Mouse (Mus musculus): ENCODE measurements around the gene Ldlr.
"Not testable (repeated sequence)": the region's sequence is repeated elsewhere in the genome, so short reads cannot be mapped to it uniquely, and the experiment has no call there.

Ldlr gene

DNA sequence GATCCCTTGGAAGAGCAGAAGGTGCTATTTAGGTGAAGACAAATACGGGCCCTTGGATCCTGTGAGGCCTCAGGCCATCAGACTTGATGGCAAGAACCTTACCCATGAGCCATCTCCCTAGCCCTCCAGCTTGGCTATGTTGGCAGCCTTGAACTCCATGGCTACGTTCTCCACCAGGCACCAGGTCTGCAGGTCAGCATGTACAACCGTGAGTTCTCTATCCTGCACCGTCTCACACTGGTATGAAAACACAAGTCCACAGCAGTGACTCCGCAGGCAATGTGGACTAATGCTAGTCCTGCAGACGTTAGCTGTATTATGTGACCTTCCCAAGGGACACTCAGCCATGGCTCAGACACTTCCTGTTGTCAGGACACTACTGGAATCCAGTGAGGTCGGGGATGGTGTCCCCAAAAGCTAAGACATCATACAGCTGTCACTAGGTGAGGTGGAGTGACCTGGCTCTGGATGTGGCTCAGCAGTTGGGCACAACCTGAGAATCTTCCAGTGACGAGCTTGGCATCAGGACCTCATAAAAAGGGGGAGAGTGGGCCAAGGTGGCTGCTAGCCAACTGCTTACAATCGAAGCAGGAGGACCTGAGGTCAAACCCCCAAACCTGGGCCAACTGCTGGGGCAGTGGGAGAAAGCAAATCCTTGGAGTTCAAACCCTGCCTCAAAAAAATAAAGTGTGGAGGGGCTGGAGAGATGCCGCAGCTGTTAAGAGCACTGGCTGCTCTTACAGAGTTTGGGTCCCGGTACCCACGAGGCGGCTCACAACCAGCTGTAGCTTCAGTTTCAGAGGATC, 31.4 kb downstream of the Ldlr start:
- no peak for DNase-seq (ENCODE audit: low spot score)

DNA sequence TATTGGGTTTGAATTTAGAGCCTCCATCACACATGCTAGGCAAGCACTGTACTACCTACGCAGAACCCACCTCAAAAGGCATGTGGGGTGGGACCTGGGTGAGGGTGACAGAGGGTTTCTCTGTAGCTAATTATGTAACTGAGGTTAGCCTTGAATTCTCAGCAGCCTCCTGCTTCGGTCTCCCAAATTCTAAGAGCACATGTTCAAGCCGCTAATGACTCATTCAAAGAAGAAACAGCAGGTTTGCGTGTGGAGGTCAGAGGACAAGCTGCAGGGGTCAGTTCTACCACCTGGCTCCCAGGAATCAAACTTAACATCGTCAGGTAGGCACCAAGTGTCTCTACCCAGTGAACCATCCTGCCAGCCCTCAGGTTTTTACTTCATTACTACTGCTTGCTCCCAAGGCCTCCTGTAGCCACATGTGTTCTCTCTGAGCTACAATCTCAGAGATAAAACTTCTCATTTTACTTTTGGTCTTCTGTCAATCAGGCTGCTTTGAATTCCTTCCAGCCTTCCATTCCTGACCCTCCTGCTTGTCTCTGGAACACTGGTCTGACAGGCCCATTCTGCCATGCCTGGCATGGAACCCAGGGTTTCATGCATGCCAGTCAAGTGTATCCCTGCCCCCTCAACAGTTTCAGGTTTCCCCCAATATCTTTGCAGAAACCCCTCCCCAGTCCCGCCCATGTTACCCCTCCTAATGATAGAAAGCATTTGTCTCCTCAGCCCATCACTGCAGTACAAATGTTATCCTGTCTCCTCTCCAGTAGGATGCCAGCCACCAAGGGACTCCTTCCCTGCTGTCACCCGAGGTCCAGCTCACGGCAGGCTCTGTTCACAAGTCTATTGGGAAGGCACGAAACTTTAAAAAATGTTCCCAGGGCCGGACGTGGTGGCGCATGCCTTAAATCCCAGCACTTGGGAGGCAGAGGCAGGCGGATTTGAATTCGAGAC, 35.6 kb downstream of the Ldlr start:
- no peak for DNase-seq (ENCODE audit: low spot score)

DNA sequence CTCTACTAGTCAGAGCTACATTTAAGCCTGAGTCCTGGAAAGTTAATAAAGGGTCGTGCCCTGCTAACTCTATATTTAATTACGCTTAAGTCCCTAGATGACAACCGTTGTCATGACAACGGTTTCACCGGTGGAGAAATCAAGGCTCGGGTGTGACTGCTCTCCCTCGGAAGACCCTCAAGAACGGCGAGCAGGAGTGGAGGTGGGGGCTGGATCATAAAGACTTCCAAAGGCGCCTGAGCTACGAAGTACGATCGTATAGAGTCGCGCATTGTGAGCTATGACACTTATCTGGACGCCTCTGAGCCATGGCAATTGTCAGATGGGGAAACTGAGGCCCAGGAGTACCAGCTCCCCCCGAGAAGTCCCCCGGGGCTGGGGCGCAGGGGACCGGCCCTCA, 36.4 kb downstream of the Ldlr start:
- no peak for DNase-seq (ENCODE audit: low spot score)

GRCm38 (mm10) chr9:21760155-21761088, 37.1 kb downstream of the Ldlr start, which contains the start of gene Spc24:
TSS of gene Spc24 (minus strand) at chr9:21760303.
- DNase-seq (ENCODE audit: low spot score): peak; percentile 94

DNA sequence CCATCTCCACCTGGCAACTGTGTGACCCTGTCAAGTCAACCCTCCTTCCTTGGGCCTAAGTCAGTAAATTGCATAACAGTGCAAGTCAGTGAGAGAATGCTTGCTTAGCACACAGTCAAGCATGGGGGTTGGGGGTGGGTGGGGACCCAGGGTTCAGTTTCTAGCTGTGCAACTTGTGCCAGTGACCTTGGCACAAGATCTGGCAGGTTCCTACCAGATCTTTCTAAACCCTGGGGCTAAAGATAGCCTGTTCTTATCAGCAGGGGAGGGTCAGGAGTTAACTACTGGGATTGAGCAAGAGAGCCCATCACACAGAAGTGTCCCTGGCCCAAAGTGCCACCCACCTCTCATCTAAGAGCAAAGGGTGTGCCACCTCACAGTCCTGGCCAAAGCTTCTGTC, 38.9 kb downstream of the Ldlr start:
- no peak for DNase-seq (ENCODE audit: low spot score)

DNA sequence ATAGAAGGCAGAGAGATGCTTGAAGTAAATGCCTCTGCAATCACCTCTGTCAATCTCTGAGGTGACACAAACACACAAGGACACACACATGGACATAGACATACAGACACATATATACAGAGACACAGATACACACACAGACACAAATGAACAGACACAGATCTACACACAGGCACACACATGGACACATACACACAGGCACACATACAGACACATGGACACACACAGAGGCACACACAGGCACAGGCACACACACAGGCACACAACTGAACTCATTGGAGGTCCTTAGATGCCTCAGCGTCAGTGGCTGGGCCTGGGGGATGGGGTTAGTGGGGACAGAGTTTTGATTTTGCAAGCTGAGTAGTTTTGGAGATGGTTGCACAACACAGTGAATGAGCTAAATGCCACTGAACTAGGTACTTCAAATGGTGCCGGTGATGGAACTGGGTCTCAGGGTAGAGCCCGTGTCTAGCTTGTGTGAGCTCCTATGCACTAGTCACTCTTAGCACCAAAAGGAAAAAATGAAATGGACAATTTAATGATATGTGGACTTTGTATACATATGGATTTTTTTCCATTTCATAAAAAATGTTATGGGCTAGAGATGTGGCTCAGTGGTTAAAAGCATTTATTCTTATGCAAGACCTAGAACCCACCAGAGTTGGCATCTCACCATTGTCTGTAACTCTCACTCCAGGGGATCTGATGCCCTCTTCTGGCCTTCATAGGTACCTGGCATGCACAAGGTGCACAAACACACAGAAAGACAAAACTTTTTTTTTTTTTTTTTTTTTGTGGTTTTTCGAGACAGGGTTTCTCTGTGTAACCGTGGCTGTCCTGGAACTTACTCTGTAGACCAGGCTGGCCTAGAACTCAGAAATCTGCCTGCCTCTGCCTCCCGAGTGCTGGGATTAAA, 41.1 kb downstream of the Ldlr start:
- no peak for DNase-seq (ENCODE audit: low spot score)

- DNase-seq (ENCODE audit: low spot score): no peak
Measured at GRCm38 (mm10) chr9:21767896-21768295, 44.6 kb downstream of the Ldlr start.

GRCm38 (mm10) chr9:21768511-21769411, 45.5 kb downstream of the Ldlr start:
- no peak for DNase-seq (ENCODE audit: low spot score)

DNA sequence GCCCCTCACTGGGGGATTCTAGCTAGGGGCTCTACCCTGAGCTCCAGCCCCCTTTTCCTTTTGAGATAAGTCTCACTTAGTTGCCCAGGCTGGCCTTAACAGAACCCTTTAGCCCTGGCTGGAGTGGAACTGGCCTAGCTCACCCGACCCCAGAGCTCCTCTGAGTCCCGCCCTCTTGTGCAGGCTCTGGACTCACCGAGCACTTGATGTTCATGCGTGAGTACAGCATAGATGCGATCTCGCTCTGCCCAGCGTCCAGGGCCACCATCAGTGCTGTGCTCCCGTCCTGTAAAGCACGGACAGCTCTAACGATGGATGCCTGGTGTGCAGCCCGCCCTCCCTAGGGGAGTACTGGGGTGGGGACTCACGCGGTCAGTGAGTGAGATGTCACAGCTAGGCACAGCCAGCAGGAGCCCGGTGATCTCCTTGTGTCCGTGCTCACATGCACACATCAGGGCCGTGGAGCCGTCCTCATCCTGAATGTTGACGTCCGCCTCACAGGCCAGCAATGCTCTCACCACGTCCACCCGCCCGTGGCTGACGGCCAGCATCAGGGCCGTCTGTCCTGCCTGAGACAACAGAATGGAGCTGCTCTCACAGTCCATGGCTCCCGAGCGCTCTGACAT, 46.4 kb downstream of the Ldlr start:
- no peak for DNase-seq (ENCODE audit: low spot score)

DNA sequence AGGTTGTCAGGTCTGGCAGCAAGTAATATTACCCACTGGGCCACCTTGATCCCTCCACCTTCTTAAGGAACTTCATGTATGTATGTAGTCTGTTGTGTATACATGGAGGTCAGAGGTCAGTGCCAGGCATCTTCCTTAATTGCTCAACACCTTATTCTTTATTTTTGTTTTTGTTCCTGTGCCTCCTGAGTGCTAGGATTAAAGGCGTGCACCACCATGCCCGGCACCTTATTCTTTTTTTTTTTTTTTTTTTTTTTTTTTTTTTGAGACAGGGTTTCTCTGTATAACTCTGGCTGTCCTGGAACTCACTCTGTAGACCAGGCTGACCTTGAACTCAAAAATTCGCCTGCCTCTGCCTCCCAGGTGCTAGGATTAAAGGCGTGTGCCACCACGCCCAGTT, 50.1 kb downstream of the Ldlr start:
- DNase-seq (ENCODE audit: low spot score): not testable (repeated sequence)

- no peak for DNase-seq (ENCODE audit: low spot score)
Measured at GRCm38 (mm10) chr9:21774353-21774752, 51.1 kb downstream of the Ldlr start.

DNA sequence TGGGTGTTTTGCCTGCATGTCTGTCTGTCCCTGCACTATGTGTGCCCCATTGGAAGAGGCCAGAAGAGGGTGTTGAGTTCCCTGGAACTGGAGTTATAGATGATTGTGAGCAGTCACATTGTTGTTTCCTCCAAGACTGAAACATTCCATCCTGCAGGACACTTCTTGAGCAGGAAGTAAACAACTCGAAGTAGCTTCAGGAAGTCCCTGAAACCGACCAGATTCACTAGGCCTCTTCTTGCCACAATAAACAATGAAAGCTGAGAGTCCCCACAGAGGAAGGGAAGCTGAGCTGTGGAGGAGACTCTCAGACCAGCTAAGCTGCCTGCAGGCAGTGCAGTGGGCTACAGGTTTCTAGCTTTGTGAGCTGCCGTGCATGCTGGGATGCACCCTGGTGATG, 54.4 kb downstream of the Ldlr start:
- DNase-seq (ENCODE audit: low spot score): no peak

DNA sequence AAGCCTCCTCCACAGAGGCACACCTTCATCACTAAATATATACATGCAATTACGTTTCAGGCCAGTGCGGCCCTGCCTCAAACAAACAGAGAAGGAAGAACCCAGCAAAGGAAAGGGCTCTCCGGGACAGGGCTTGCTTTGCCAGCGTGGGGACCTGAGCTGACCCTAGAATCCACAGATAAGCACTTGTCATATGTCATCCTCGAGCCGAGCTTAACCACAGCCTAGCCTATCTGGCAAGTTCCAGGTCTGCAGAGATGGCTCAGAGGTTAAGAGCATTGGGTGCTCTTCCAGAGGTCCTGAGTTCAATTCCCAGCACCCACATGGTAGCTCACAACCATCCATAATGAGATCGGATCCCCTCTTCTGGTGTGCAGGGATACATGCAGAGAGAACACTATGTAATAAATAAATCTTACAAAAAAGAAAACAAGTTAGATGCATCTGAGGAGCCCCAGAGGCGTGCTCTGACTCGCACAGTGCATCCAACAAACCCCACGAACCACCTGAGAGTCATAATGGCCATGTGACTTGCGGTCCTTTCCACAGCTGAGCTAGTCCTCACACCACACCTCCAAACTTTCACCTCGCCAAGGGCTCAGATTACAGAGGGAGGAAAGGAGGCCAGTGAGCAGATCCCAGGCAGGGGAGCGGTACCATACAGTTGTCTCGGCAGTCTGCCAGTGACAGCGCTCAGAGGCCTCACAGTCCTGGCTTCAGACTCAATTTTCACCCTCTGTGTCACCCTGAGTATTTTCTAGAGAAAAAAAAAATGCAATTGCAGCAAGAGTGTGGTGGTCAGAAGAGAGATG, 58.6 kb downstream of the Ldlr start:
- DNase-seq (ENCODE audit: low spot score): no peak

DNA sequence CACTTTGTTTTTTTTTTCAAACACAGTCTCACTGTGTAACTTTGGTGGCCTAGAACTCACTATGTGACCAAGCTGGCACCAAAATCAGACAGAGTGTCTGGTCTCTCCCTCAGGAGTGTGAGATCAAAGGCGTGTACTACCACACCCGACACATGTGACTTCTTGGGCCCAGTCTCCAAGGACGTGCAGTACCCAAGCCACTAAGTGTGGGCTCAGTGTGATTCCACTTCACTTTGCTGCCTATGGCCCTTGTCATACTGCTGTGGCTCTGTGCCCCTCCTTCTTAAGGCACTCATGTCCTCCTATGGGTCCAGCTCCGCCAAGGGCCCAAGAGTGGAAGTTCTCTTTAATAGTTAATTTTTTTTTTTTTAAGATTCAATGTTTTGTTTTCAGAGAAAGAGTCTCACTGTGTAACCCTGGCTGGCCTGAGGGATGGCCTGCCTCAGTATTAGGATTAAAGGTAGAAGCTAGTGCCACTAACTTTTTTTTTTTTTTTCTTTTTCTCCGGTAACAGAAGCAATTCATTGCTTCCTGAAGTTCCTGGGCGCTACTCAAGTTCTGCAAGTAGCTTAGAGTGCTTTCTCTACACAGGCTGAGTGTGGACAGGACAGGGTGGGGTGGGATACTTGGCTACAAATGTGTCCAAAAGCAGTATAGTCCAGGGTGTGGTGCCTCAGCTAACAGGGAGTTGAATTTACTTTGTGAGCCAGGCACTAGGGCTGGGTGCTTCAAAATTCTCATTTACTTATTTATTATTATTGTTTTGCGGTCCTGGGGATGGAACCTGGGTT, 61.4 kb downstream of the Ldlr start:
- no peak for DNase-seq (ENCODE audit: low spot score)

- not testable (repeated sequence) for DNase-seq (ENCODE audit: low spot score)
Measured at GRCm38 (mm10) chr9:21786309-21786708, 63.0 kb downstream of the Ldlr start.

DNA sequence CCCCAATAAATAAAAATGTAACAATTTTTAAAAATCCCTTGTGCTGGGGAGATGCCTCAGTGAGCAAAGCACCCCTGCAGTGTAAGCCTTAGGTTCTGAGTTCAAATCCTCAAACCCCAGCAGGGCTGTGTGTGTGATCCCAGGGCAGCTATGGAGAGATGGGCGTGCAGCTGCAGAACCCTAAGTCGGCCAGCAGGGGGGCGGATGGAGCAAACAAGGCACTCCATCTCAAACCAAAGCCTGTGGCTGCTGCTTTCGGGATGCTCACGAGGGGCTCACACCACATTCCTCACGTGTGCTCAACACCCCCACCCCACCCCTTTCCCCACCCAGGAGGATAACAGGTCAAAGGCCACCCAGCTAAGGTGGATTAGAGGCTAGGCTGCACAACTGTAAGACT, 63.6 kb downstream of the Ldlr start:
- DNase-seq (ENCODE audit: low spot score): peak; percentile 73

GRCm38 (mm10) chr9:21787654-21788053, 64.4 kb downstream of the Ldlr start:
- DNase-seq (ENCODE audit: low spot score): no peak

DNA sequence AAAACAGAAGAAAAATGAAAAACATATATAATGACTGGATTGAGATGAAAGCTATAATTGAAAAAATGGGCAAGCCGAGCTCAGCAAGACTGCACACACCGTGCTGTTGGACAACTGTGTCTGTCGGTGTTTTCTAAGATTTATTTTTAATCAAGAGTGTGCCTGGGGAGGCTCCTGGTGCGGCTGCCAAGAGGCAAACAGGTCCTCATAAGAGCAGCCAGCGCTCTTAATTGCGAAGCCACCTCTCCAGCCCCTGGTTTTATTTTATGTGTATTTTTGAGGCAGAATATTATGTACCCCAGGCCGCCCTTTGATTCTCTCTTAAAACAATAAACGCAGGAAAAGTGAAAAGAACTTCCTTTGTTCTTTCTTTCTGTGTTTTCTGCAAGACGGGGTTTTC, 65.0 kb downstream of the Ldlr start:
- DNase-seq (ENCODE audit: low spot score): no peak

All from urinary bladder, postnatal 25 days (tissue).